ENCODE assay signal across 8 mouse cellular contexts in genomic region chr5:33782999-33783390, GRCm38 (mm10). TPM values are rescaled to one million over a fixed set of nuclear protein-coding genes. Genes with fewer than 3 reads are reported as not detected.
DNase-seq lines count a peak whose midpoint lies in the region; ATAC-seq and TF ChIP-seq lines count a peak whose summit lies in the region.

No protein-coding gene starts in this region.

- peak; percentile 87; the same call in 1 of the 2 replicates for ATAC-seq in hindbrain, embryonic 14.5 days (ENCODE audit: low FRiP score)
- peak; percentile 85 for ATAC-seq in midbrain, embryonic 16.5 days

- H3K4me3 ChIP-seq in layer of hippocampus, adult 2 months: peak overlapping the region; percentile 94
- peak overlapping the region; percentile 71 for H3K4me3 ChIP-seq in cortical plate, adult 2 months (ENCODE audit: insufficient read depth, low read length)
- H3K4me3 ChIP-seq in hindbrain, embryonic 14.5 days (replicated peaks; ENCODE audit: low read length): peak overlapping the region; percentile 63
- H3K4me3 ChIP-seq in midbrain, embryonic 16.5 days (ENCODE audit: low read depth, low read length): peak overlapping the region; percentile 87

- 15% methylated on average over 6 of the region's 6 CpGs for WGBS in hindbrain, embryonic 14.5 days
- WGBS in midbrain, embryonic 16.5 days: 10% methylated on average over 6 of the region's 6 CpGs

- H3K36me3 ChIP-seq in hindbrain, embryonic 14.5 days (replicated peaks; ENCODE audit: control insufficient read depth, insufficient read depth): peaks cover under 1% of the 10 kb centered on the region; the same call in 1 of the 2 replicates
- no peaks in the 10 kb centered on the region for H3K36me3 ChIP-seq in midbrain, embryonic 16.5 days (ENCODE audit: control insufficient read depth, insufficient read depth, low read length)

- peaks cover 6% of the 10 kb centered on the region; the same call in 1 of the 2 replicates for H3K4me1 ChIP-seq in cortical plate, adult 2 months (ENCODE audit: control insufficient read depth, insufficient read depth, low read length)
- H3K4me1 ChIP-seq in hindbrain, embryonic 14.5 days (replicated peaks; ENCODE audit: control insufficient read depth, insufficient read depth, low read length): peaks cover 21% of the 10 kb centered on the region
- peaks cover 18% of the 10 kb centered on the region for H3K4me1 ChIP-seq in midbrain, embryonic 16.5 days (ENCODE audit: control insufficient read depth, insufficient read depth, low read length)

- no peaks in the 10 kb centered on the region for H3K27me3 ChIP-seq in hindbrain, embryonic 14.5 days (ENCODE audit: control insufficient read depth, insufficient read depth, low read length)
- H3K27me3 ChIP-seq in midbrain, embryonic 16.5 days (ENCODE audit: control insufficient read depth, insufficient read depth, low read depth, low read length): no peaks in the 10 kb centered on the region

- no peak for DNase-seq in layer of hippocampus, adult 2 months (ENCODE audit: low spot score in 2 of 2)
- no peak for DNase-seq in layer of hippocampus, postnatal 25 days (ENCODE audit: extremely low spot score in 1 of 2, low spot score in 1 of 2)
- DNase-seq in hindbrain, embryonic 14.5 days (ENCODE audit: low spot score): no peak
- no peak for DNase-seq in layer of hippocampus, postnatal 10 days (ENCODE audit: low spot score in 2 of 2)
- DNase-seq in kidney, adult 9 months: no peak
- no peak for DNase-seq in cerebellum, postnatal 4 days (ENCODE audit: low spot score in 2 of 2)

- peak overlapping the region; percentile 91 for H3K27ac ChIP-seq in layer of hippocampus, adult 2 months
- H3K27ac ChIP-seq in cortical plate, adult 2 months (ENCODE audit: insufficient read depth, low read length): no peak overlapping the region
- peak overlapping the region; percentile 83; the same call in 1 of the 2 replicates for H3K27ac ChIP-seq in hindbrain, embryonic 14.5 days
- H3K27ac ChIP-seq in midbrain, embryonic 16.5 days (ENCODE audit: low read length): peak overlapping the region; percentile 68

- no peaks in the 10 kb centered on the region for H3K9me3 ChIP-seq in hindbrain, embryonic 14.5 days (ENCODE audit: control insufficient read depth, low read length)
- H3K9me3 ChIP-seq in midbrain, embryonic 16.5 days (replicated peaks; ENCODE audit: control insufficient read depth, low read length, poor library complexity, severe bottlenecking): no peaks in the 10 kb centered on the region

- peak overlapping the region; percentile 97 for H3K4me2 ChIP-seq in hindbrain, embryonic 14.5 days (replicated peaks)
- peak overlapping the region; percentile 94 for H3K4me2 ChIP-seq in midbrain, embryonic 16.5 days (ENCODE audit: low read length)

- TF ChIP-seq POLR2A in cortical plate, adult 2 months (IDR thresholded peaks at IDR 0.05; ENCODE audit: extremely low read depth, insufficient read depth, low read length): no peak

- peak overlapping the region; percentile 86 for H3K9ac ChIP-seq in hindbrain, embryonic 14.5 days
- peak overlapping the region; percentile 92 for H3K9ac ChIP-seq in midbrain, embryonic 16.5 days (ENCODE audit: low read depth, low read length)

- no peak for TF ChIP-seq CTCF in layer of hippocampus, adult 2 months (conservative IDR thresholded peaks at IDR 0.05)
- TF ChIP-seq CTCF in cortical plate, adult 2 months (IDR thresholded peaks at IDR 0.05; ENCODE audit: extremely low read depth, insufficient read depth, low read length): no peak

RNA-seq across cellular contexts. Expression of gene Letm1, which starts 0.4 kb away (rescaled TPM):
- 100 to 1,000 TPM in 1 of 2 experiments, 10 to 100 TPM in 1; 99.8 to 108 TPM for total RNA-seq in layer of hippocampus, adult 2 months (2021)
- 100 to 1,000 TPM in 1 of 2 experiments, 10 to 100 TPM in 1; 98.8 to 103 TPM for total RNA-seq in layer of hippocampus, postnatal 25 days (2021)
- polyA plus RNA-seq in cortical plate, adult 2 months (2012; rRNA removed): 57.5 and 58.1 TPM in 2 replicates
- polyA plus RNA-seq in hindbrain, embryonic 14.5 days (2014; fragmentation: Nextera tagmentation; extraction: Ambion mirVana): 73.3 and 79.1 TPM in 2 replicates
- 69.1 and 71.5 TPM in 2 replicates for polyA plus RNA-seq in midbrain, embryonic 16.5 days (2015; fragmentation: Nextera tagmentation; extraction: Ambion mirVana)
- 100 to 1,000 TPM; 105 to 106 TPM for total RNA-seq in layer of hippocampus, postnatal 10 days (2021)

RNA-seq across cellular contexts. Expression of gene Nsd2, which starts 37.5 kb away (rescaled TPM):
- total RNA-seq in layer of hippocampus, adult 2 months (2021): 100 to 1,000 TPM; 123 to 133 TPM
- 100 to 1,000 TPM; 122 to 126 TPM for total RNA-seq in layer of hippocampus, postnatal 25 days (2021)
- polyA plus RNA-seq in cortical plate, adult 2 months (2012; rRNA removed): 42.7 and 44.2 TPM in 2 replicates
- 102 and 106 TPM in 2 replicates for polyA plus RNA-seq in hindbrain, embryonic 14.5 days (2014; fragmentation: Nextera tagmentation; extraction: Ambion mirVana)
- 75.9 and 84.5 TPM in 2 replicates for polyA plus RNA-seq in midbrain, embryonic 16.5 days (2015; fragmentation: Nextera tagmentation; extraction: Ambion mirVana)
- 100 to 1,000 TPM; 131 to 143 TPM for total RNA-seq in layer of hippocampus, postnatal 10 days (2021)
